Mouse (Mus musculus): ENCODE data around the gene Anxa3.

- TF ChIP-seq POLR2A (IDR thresholded peaks at IDR 0.05; ENCODE audit: borderline replicate concordance, low read depth, low read length) (no peak), CTCF (IDR thresholded peaks at IDR 0.05; ENCODE audit: low read depth, low read length) (no peak)
These were observed at the start of gene Anxa3 for GRCm38 (mm10) chr5:96792936-96793718.

All from bone marrow macrophage, adult 2 months (primary cell).